14 mouse cellular contexts compared by ENCODE assay signal in genomic region chr16:45381811-45382210, GRCm38 (mm10). TPM values are rescaled to one million over a fixed set of nuclear protein-coding genes. Genes with fewer than 3 reads are reported as not detected.
"Had no signal": no experiment of that assay in that cellular context is flagged by ENCODE, and none has a peak within 500 bp of the region (broad histone marks: within the 10 kb centered on the region; RNA-seq: fewer than 3 reads in every experiment).

No protein-coding gene starts in this region.

- DNase-seq: kidney, adult 2 months; kidney, postnatal 25 days; layer of hippocampus, adult 9-11 months; layer of hippocampus, postnatal 36 days; liver, embryonic 13.5 days; lung, adult 2 months; lung, postnatal 14 days; lung, postnatal 4 days; midbrain, embryonic 14.5 days; right cerebral cortex, adult 18-20 months; right cerebral cortex, postnatal 14 days; right cerebral cortex, postnatal 4 days; thymus, postnatal 36 days had no signal

RNA-seq across cellular contexts. Expression of gene Cd200, which starts 27.0 kb away (rescaled TPM):
- total RNA-seq: megakaryocyte-erythroid progenitor cell, adult 5-6 weeks had no signal
